Mouse (Mus musculus) embryonic facial prominence, embryonic 11.5 days (tissue): Measurements from ENCODE around the gene Olfr103. TPM values are rescaled to one million over a fixed set of nuclear protein-coding genes. Genes with fewer than 3 reads are reported as not detected.

Source experiments
- polyA plus RNA-seq: library from polyadenylated mRNA; unstranded; fragments of >200 nt; fragmentation: Nextera tagmentation; extraction: Ambion mirVana; gene quantifications from 2 replicates; pipeline ENCODE4 v1.2.1, GENCODE M21; 2014

Olfr103 gene
- polyA plus RNA-seq, 1 experiment from 2014 or later, result not detected

Other genes with a start within 250 kb of the Olfr103 start
- not detected in 2 replicates for gene Olfr91, start 241.4 kb downstream of the Olfr103 start, polyA plus RNA-seq
- gene Olfr92, start 219.6 kb downstream of the Olfr103 start, polyA plus RNA-seq, result not detected in 2 replicates
- gene Olfr93, start 178.2 kb downstream of the Olfr103 start, polyA plus RNA-seq, result not detected in 2 replicates
- gene Ubd, start 145.8 kb downstream of the Olfr103 start, polyA plus RNA-seq, result not detected in 2 replicates
- gene Olfr94, start 138.7 kb downstream of the Olfr103 start, polyA plus RNA-seq, result not detected in 2 replicates
- gene Olfr95, start 126.6 kb downstream of the Olfr103 start, polyA plus RNA-seq, result not detected in 2 replicates
- not detected in 2 replicates for gene Olfr96, start 119.6 kb downstream of the Olfr103 start, polyA plus RNA-seq
- gene Olfr97, start 102.4 kb downstream of the Olfr103 start, polyA plus RNA-seq, result not detected in 2 replicates
- not detected in 2 replicates for gene Olfr98, start 75.9 kb downstream of the Olfr103 start, polyA plus RNA-seq
- 1.4 and 1.8 TPM in 2 replicates for gene H2-M3, start 69.5 kb downstream of the Olfr103 start, polyA plus RNA-seq
- gene Olfr99, start 56.2 kb downstream of the Olfr103 start, polyA plus RNA-seq, result not detected in 2 replicates
- gene Olfr101, start 35.4 kb downstream of the Olfr103 start, polyA plus RNA-seq, result not detected in 2 replicates
- not detected in 2 replicates for gene Olfr102, start 22.6 kb downstream of the Olfr103 start, polyA plus RNA-seq
- not detected in 2 replicates for gene Olfr104-ps, start 19.9 kb upstream of the Olfr103 start, polyA plus RNA-seq
- gene Olfr105-ps, start 39.3 kb upstream of the Olfr103 start, polyA plus RNA-seq, result not detected in 2 replicates
- not detected in 2 replicates for gene Olfr106-ps, start 50.7 kb upstream of the Olfr103 start, polyA plus RNA-seq
- gene Olfr107, start 59.5 kb upstream of the Olfr103 start, polyA plus RNA-seq, result not detected in 2 replicates
- not detected in 2 replicates for gene Olfr108, start 105.8 kb upstream of the Olfr103 start, polyA plus RNA-seq
- not detected in 2 replicates for gene Olfr109, start 119.2 kb upstream of the Olfr103 start, polyA plus RNA-seq
- not detected in 2 replicates for gene H2-M2, start 143.9 kb upstream of the Olfr103 start, polyA plus RNA-seq
- gene Olfr110, start 152.8 kb upstream of the Olfr103 start, polyA plus RNA-seq, result not detected in 2 replicates
- not detected in 2 replicates for gene Olfr111, start 168.3 kb upstream of the Olfr103 start, polyA plus RNA-seq
- not detected in 2 replicates for gene Olfr112, start 229.8 kb upstream of the Olfr103 start, polyA plus RNA-seq
- gene Olfr113, start 238.0 kb upstream of the Olfr103 start, polyA plus RNA-seq, result not detected in 2 replicates